Mouse (Mus musculus) kidney, adult 18-20 months (tissue): Measurements from ENCODE around the gene Wasl.

Experiments
- DNase-seq: peaks from one replicate; pipeline ENCODE4 v3.0.0; 2021

Wasl gene

DNA sequence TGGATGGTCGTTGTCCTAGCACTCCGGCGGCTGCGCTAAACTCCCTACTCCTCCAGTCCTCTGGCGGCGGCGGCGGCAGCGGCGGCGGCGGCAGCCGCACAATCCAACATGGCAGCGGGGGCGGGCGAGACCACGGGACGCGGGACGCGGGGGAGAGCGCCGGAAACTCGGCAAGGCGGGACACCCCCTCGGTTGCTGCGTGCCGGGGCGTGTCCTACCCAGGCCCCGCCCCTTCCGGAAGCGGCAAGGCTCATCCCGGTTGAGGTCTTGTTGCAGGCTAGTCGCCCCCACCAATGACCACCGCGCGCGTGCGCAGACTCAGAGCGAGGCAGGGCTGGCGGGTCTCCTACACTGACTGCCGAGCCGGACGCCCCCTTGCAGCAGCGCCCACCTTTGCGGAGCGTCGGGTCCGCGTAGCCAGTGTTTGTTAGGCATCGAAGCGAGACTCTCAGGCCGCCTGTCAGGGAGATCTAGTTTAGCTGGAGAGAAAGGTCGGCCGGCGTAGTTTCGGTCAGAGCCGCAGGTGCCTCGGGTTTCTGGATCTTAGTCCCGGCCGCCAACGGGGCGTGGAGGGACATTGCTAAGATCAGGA lies at the start of gene Wasl:
Wasl (minus strand) TSS at position 143 of the 592 bp plus-strand sequence.
- peak; percentile 97 for DNase-seq

DNA sequence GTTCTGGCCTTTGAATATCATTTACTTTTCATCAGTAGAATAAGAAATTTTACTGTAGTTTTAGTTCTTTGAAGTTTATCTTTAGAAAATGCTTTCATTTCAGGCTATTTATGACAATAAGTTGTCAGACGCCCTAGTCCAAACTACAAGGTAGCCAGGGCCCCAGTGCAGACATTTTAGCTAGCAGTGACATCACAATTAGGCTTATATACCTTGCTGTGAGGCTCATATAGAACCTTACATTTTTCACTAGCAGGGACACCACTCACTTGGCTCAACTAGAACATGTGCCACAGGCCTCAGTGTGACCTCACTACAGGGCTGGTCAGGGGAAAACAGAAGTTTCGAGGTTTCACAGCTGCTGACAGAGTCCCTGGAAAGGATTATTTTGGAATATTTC lies 42.7 kb upstream of the Wasl start:
- DNase-seq: no peak

DNA sequence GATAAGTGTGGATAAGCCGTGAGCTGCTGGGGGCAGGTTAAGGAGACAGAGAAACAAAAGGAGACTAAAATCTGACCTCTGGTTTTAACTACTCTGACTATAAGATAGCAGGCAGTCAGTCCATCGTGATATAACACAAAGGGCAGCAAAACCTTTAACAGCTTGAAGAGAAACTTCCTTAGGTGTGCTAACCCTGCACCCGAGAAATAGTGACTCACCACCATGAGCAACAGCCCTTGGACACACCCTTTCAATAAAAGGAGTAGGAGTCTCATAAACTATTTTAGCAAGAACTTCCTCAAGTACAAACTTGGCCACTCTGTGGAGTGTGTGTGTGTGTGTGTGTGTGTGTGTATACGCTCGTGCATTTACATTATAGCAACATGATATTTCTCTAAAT lies 42.3 kb upstream of the Wasl start:
- DNase-seq: no peak

DNA sequence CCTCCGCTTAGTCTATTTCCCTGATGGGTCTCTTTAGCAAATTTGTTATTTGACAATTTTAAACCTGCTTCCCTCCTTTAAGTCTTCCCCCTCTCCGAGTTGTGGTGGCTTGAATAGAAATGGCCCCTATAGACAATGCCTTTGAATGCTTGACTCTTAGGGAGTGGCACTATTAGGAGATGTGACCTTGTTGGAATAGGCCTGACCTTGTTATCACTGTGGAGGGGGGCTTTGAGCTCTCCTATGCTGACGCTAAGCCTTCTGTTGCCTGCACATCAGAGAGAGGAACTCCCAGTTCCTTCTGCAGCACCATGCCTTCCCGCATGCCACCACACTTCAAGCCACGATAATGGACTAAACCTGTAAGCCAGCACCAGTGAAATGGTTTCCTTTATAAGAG lies 32.4 kb upstream of the Wasl start:
- DNase-seq: no peak

DNA sequence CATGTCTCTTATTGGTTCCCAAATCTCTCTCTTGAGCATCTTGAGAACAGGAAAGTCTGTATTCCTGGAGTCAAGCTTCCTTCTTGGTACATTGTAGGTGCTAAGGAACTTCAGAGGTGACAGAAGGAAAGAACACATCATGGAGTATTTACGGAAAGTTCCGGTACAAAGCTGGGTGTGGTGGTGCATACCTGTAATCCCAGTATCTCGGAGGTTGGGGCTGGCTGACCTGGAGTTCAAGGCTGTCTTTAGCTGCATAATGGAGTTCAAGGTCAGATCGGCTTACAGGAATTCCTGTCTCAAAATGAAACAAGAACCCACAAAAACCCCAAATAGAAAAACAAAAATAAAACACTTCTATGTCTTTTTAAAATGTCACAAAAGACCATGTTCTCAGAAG lies 31.3 kb upstream of the Wasl start:
- DNase-seq: no peak

DNA sequence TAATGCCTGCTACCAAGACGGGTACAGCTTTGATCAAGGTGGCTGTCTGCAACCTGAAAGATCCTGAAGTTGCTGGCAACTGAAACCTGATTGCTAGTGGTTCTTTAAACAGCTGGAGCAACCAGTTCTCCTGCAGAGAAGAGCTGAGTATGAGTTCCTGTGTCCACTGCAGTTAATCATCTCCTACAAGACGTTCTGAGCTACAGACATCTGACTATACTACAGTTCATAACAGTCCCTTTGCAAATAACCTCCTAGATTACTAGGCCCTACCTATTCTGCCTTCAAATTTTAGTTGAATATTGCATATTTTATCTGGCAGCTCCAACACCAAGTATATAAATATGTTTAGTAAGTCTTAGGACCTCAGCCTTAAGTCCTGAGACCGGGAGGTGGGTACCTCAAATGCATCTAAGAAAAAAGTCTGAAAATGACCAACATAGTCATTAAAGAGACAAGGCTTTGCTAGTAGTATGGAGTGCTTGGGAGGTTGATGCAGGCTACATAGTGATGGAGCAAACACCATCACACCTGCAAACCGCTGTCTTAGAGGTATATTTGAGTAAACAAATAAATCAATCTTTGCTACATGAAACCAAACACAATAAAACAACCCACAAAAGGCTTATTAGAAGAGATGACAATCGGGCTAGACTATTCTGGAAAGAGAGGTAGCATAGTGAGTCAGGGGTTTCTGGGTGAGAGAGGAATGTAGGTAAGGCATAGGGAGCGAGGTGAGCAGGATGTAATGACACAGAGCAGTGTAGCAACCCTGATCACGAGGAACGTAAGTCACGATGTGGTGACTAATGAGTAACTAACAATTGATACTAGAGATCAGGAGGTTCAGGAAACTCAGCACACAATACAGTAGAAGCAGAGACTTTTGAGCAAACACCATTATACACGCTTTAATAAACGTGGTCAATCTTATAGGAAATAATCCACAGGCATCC lies 29.9 kb upstream of the Wasl start:
- no peak for DNase-seq

DNA sequence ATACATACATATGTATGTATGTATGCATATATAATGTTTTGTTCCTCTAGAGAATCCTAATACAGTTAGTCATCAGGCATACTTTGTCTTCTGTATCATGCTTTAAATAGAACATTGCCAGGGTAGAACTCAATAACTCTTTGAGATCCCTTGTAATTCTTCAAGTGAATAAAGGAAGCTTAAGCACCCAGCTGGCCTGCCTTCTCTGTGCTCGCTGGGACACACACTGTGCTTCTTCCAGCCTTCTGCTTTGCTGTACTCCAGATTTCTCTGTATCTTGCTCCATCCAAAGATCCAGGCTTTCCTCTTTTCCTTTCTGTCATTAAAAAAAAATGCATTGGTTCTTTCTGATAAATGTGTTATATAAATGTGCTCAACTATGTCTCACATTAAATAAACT lies 23.1 kb upstream of the Wasl start:
- DNase-seq: no peak

DNA sequence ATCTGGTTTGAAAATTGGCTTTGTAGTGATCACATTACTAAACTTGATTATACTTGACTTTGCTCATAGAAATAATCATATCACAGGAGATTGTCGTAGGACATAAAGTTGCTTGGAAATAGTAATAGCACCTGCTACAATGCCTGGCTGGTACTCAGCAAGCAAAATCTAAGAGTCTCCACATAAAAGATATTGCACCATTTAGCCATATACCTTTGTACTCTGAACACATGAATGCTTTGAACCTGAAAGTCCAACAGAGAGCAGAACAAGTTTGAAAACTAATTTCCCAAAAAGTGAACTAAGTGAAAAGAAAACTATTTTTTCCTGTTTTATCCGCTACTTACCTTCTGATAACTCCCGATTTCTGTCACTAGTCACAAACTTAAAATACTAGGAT lies 18.3 kb upstream of the Wasl start:
- DNase-seq: no peak

DNA sequence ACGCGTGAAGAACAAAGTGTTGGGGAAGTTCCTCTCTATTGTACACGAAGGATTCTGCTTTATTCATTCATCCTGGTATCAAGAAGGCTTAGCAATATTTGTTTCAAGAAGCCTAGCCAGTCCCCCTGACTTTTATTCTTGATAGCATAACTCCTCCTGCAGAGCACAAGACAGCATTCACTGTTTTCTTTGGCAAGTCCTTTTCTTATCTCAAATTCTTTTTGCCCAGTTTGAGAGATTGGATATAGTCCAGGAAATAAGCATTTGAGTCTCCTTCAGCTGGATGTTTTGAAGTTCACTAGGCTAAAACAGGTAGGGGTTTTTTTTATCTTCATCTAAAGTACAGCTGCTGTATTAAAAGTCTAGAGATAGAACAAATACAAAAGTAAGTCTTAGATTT lies 3.0 kb upstream of the Wasl start:
- no peak for DNase-seq

DNA sequence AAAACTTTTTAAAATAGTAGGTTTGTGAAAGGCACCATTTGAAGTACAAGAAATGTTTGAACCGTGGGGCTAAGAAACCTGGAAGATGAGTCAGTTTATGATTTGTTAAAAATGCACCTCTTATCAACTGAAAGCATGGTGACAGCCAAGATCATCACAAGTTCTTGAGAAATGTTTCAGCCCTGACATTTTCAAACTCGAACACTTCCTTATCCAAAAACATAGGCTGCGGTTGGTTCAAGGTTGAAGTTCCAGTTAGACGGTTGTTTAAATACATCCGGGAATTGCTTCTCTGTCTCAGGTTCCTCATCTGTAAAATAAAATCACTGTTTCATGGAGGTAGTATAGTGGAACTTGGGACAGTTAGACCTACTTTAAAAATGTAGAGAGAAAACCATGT lies 1.4 kb upstream of the Wasl start:
- no peak for DNase-seq

DNA sequence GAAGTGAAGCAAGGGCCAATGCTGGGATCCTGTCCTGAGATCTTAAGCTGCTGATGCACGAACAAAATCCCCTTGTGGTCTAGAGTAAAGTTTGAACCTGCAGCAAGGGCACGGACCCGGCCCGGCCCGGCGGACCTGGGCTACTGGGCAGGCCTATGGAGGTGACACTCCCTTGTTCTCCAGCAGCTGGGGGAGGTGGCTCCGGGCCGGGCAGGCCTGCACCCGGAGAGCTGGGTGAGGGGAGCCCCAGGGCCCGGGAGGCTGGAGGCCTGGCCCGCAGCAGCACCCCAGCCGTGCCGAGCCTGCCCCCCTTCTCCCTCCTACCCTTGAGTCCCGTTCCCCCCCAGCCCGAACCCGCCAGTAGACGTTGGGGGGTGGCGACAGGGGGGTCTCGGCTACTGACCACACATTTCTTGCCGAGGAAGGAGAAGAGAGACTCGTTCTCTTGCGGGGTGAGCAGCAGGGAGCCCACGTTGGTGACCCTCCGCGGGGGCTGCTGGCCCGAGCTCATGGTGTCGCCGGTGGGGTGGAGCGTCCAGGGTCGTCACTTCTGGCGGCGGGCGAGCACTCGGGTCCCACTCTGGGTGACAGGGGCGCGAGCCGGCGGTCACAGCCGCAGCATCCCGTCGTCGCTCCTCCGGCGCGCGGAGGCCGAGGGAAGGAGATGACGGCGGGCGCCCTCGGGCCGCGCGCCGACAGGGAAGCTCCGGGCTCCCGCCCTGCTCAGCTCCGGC lies 509 bp downstream of the Wasl start:
- DNase-seq: peak; percentile 72

DNA sequence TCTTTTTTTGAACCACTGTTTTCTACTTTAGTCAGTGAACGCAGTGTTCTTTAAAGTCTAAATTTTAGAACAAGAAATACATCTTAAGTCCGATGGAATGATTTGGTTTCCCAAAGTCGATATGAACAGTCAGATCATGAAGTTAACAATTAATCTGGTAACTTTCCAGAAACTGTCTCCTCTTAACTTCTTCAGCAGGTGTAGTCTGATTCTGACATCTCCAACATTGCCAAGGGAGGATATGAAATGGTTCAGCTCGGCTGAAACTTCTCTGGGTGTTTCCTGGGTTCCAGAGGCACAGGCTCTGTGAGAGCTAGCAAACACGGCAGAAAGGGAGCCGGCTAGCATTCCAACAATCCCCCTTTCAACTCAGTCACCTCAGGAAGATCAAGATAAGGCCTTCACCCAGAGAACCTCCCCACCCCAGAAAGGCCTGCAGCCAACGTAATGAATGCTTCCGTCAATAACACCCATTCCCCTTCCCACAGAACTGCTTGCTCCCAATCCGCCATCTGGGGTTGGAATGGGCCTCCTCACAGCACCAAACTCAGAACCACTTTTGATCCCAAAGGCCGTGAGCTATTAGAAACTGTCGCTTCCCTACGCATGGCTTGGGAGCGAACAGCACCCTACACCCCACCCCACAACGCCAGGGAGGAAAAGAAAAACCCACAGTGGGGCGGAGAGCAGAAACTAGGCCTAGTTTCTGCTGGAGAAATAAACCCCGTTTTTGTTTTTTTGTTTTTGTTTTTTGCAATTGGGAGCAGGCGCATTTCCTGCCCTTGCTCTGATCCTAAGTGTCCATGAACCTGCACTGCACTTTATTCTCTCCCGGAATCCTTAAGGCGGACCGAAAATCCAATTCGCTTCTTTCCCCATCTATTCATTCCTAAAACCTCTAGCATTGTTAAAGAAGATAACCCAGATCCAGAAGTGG lies 1.3 kb downstream of the Wasl start:
- peak; percentile 63 for DNase-seq

DNA sequence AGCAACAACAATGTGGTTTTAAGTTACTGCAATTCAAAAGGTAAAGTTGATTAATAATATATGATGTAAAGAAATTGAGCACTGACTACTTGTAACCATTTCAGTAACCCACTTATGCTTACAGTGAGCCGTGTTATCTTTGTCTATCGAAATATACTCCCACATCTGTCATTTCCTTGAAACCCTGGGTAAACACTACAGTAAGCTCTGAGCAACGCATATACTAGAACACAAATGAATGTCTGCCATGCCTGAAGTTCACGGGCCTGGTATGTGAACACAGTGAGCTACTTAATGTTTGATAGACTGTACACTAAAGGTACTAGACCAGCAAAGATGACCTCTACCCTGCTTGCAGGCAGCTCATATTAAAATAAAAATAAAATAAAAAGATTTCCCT lies 2.3 kb downstream of the Wasl start:
- DNase-seq: no peak

DNA sequence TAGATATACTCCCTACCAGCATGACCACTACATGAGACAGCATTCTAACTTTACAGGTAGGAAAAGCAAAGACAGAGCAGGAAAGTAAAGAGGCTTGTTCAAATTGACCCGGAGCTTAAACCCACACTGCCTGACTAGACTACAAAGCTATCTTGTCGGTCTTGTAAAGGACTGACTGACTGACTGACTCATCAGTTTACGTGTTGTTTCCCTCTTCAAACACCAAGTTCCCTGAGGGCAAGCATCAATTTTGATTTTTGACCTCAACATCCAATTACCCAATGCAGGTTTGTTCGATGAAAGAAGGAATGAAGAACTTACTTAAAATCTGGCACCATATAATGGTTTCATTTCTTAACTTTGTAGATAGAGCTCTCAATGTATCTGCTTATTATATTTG lies 2.9 kb downstream of the Wasl start:
- DNase-seq: no peak

DNA sequence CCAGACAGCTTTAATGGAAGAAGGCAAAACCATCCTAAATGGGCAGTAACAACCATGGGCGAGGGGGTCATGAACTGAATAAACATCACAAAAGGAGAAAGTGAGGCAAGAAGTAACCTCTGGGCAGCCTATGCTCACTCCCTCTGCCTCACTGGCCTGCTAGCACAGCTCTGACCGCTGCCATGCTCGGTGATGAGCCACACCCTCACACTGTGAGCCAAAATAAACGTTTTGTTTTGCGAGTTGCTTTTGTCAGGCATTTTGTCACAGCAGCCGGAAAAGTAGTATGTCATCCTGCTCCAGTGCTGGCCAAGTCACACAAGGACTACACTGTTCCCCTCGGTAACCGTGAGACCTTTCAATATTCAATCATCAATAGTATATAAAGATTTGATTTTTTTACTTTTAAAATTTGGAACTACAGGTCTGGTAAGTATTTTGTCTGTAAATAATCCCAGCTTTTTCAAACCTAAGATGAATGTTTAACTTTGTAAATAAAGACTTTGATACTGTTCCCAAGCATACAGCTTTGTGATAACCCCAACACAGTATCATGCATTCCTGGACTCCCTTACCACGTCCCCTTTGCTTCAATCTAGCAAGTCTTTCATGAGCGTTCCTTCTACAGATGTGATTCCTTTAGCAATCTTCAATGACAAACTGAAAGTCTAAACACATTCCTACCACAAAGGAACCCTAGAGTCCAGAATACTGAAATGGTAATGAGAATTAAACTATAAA lies 7.0 kb downstream of the Wasl start:
- DNase-seq: no peak

DNA sequence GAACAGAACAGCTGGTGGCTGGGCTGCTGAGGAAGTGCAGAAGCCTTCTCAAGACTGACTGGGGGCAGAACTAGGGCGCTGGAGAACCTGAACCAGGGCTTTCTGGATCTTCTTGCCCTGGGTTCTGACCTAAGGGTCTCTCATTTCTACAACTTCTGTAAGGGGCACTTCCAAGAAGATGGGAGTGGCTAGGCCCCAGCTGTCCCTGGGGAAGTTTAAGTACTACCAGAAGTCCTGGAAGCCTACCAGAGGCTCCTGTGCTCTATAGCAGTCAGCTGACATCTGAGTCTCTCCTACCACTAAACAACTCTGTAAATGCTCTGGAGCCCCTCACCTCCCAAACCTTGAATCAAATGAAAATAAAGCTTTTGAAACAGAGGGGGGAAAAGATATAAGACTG lies 8.7 kb downstream of the Wasl start:
- no peak for DNase-seq

DNA sequence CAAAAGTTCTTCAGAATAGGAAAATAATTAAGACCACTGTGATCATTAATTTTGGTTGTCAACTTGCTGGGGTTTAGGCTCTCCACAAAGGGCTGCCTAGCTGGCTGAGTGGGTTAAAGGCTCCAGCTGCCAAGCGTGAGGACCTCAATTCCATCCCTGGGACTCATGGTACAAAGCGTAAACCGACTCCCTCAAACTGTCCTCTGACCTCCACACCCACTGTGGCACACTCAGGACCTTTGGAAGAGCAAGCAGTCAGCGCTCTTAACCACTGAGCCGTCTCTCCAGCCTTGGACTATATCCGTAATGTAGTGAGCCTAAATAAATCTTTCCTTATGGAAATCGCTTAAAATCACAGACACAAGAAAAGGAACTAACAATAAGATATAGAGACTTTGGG lies 13.3 kb downstream of the Wasl start:
- DNase-seq: no peak

DNA sequence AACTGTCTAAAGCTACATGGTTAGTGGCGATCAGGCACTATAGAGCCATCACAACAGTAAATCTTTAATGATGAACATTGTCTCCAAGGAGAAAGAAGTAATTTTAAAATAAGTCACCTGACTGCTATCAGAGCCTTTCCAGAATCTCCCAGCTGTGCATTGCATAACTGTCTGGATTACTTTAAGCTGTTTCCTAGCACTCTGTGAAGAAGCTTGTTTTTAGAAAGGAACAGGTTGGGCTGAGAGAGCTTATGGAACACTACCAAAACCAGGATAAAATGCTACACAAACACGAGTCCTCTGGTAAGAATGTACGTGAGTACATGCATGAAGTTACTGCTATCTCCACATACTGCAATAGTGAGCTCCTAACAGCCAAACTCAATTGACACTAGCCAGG lies 14.1 kb downstream of the Wasl start:
- DNase-seq: no peak

DNA sequence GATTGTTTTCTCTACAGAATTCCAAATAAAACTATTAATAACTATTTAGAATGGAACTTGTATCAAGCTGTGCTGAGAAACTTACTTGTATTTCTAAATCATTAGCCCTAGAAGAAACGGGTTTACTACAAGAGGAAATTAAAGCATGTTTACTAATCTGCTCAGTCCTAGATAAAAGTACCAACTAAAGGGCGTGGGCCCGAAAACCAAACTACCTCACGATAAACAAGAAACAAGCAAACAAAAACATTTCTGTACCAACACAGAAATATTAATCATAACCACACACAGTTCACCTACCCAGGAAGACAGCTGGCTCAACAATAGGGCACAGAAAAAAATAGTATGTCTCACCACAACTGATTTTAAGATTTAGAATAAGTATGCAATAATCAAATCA lies 16.4 kb downstream of the Wasl start:
- DNase-seq: no peak

DNA sequence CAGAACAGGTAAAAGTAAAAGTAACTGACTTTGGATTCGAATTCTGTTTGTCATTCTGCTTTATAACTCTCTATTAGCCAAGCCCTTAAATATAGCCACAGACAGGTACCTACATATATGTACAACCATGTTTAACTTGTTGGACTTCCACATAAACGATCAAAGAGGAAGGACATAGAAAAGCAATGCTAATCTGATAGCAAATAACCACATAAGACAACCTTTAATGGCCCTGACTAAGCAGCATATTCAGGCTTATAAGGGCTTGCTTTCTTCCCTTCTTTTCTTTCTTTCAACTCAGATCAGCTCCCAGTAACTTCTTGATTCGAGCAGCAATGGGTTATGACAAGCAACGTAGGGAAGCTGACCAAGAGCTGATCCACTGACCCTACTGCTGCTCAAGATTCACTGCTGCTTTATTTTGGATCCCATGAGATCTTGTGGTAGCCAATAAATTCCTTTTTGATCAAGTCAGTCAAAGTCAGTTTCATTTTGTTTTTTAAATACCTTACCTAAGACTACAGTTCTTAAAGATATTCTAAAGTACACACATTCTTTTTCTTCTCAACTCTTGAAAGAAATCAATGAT lies 17.6 kb downstream of the Wasl start:
- no peak for DNase-seq

DNA sequence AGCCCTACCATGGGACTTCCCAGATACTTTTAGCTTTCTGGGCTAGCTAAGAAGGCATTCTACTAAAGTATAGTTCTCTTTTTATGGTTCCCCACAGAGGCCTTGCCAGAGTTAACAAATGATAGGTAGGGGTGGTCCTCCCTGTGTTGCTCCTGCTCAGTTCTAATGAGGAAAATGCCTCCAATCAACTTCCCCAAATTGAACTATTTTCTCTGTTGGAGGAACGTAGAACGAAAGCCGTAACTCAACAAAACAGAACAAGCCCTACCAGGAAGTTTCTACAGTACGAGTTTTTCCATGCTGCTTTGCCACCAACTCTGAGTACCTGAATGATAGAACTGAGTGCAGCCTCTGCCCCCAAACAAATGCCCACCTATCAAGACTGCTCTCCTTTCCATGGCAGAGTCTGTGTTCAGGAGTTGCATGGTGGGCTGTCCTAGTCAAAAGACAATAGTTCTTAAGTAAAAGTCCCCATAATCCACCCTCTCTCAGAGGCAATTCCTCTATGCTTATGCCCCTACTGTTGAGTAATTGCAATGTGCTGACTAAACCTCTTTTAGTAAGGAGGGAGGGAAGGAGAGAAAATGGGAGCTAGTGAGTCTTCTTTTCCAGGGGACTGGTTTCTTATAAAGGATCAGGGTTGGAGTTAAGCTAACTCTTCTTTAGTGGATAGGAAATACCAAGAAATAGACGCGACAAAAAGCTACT lies 19.3 kb downstream of the Wasl start:
- no peak for DNase-seq
